Mouse (Mus musculus): ENCODE data around the gene Eif4a2. TPM values are rescaled to one million over a fixed set of nuclear protein-coding genes. Genes with fewer than 3 reads are reported as not detected.

Eif4a2 gene
- total and polyA plus RNA-seq, 3 experiments: 358 to 660 (median 475) TPM

- Histone ChIP-seq H3K9ac (ENCODE audit: insufficient read depth, low read depth) (no peak overlapping the region), H3K79me2 (replicated peaks; ENCODE audit: control insufficient read depth, extremely low read depth, insufficient read depth, poor library complexity, severe bottlenecking) (no peaks in the 10 kb centered on the region), H3K4me3 (replicated peaks in 1 of 3; ENCODE audit: low read depth in 2 of 3, low read length in 2 of 3, poor library complexity in 1 of 3) (no peak overlapping the region), H3K9me3 (replicated peaks; ENCODE audit: low read length) (no peaks in the 10 kb centered on the region), H3K27ac (ENCODE audit: insufficient read depth, low read depth) (no peak overlapping the region), H3K4me2 (ENCODE audit: insufficient read depth, low read depth, poor library complexity, severe bottlenecking) (peak overlapping the region; percentile 74), H3K36me3 (replicated peaks in 1 of 2; ENCODE audit: control insufficient read depth in 1 of 2, insufficient read depth in 1 of 2, low read length in 1 of 2) (no peaks in the 10 kb centered on the region), H3K4me1 (ENCODE audit: control insufficient read depth in 1 of 2, insufficient read depth in 2 of 2) (peaks cover 16 to 52% of the 10 kb centered on the region in 2 experiments; a peak in 3 of 4 replicates), H3K27me3 (replicated peaks) (peaks cover 3% of the 10 kb centered on the region)
- peak; percentile 71 for TF ChIP-seq MEF2A (IDR thresholded peaks at IDR 0.05; ENCODE audit: borderline replicate concordance, low read depth, low read length)
- no peak for TF ChIP-seq SIN3A (IDR thresholded peaks at IDR 0.05; ENCODE audit: low read length)
- peak; percentile 93 for TF ChIP-seq ZNF384 (IDR thresholded peaks at IDR 0.05; ENCODE audit: low read depth, low read length)
- peak; percentile 90 for TF ChIP-seq IRF4 (IDR thresholded peaks at IDR 0.05; ENCODE audit: low read depth, low read length)
- TF ChIP-seq EP300 (IDR thresholded peaks at IDR 0.05; ENCODE audit: low read length): peak; percentile 79
- TF ChIP-seq ETS1 (conservative IDR thresholded peaks at IDR 0.05; ENCODE audit: low read depth, low read length): peak; percentile 77
- no peak for TF ChIP-seq GABPA (IDR thresholded peaks at IDR 0.05; ENCODE audit: insufficient replicate concordance, low read depth, low read length)
- TF ChIP-seq SMC3 (IDR thresholded peaks at IDR 0.05; ENCODE audit: low read depth, low read length): no peak
- TF ChIP-seq MXI1 (IDR thresholded peaks at IDR 0.05; ENCODE audit: low read depth, low read length): peak; percentile 37; the same call in 1 of the 2 replicates
- TF ChIP-seq CHD1 (IDR thresholded peaks at IDR 0.05; ENCODE audit: low read depth, low read length): no peak
- no peak for TF ChIP-seq CTCF (conservative IDR thresholded peaks at IDR 0.05 in 1 of 2, IDR thresholded peaks at IDR 0.05 in 1 of 2; ENCODE audit: low read depth in 2 of 2, low read length in 2 of 2)
- no peak for TF ChIP-seq ZC3H11A (IDR thresholded peaks at IDR 0.05; ENCODE audit: low read depth, low read length)
- no peak; the same call in 1 of the 2 replicates for TF ChIP-seq JUND (conservative IDR thresholded peaks at IDR 0.05; ENCODE audit: low read depth, low read length)
- TF ChIP-seq KAT2A (IDR thresholded peaks at IDR 0.05; ENCODE audit: insufficient replicate concordance, low read length): no peak
- TF ChIP-seq BHLHE40 (IDR thresholded peaks at IDR 0.05; ENCODE audit: low read depth, low read length): peak; percentile 86
- peak; percentile 59; the same call in 1 of the 2 replicates for TF ChIP-seq MYC (IDR thresholded peaks at IDR 0.05; ENCODE audit: low read depth, low read length)
- TF ChIP-seq MAZ (IDR thresholded peaks at IDR 0.05; ENCODE audit: low read depth, low read length): 0 out of 2 replicates have a peak, but pooled peaks have one; percentile 31
- TF ChIP-seq RCOR1 (conservative IDR thresholded peaks at IDR 0.05; ENCODE audit: low read depth, low read length): 0 out of 2 replicates have a peak, but pooled peaks have one; percentile 50
- TF ChIP-seq ZMIZ1 (IDR thresholded peaks at IDR 0.05; ENCODE audit: low read depth, low read length): no peak
- TF ChIP-seq MAFK (IDR thresholded peaks at IDR 0.05; ENCODE audit: insufficient replicate concordance, low read length): peak; percentile 87; the same call in 1 of the 2 replicates
- no peak for TF ChIP-seq JUN (IDR thresholded peaks at IDR 0.05; ENCODE audit: insufficient read depth, low read depth, low read length)
- 0 out of 2 replicates have a peak, but pooled peaks have one; percentile 57 for TF ChIP-seq TCF12 (IDR thresholded peaks at IDR 0.05; ENCODE audit: low read depth, low read length)
- no peak for TF ChIP-seq USF1 (IDR thresholded peaks at IDR 0.05; ENCODE audit: low read depth, low read length)
- peak; percentile 94 for DNase-seq (ENCODE audit: extremely low read depth)
- in situ Hi-C loops (cut with MboI; ENCODE audit: low pct_ligation_motif_present, low pct_unique_long_range_greater_than_20kb, low sequenced_read_pairs) (loop anchor here (10.0 kb wide), 1 partner anchor 290 kb away; no protein-coding TSS in a partner anchor), dilution Hi-C loops (cut with MboI; ENCODE audit: extremely low pct_ligation_motif_present, extremely low pct_unique_long_range_greater_than_20kb, low sequenced_read_pairs) (no loop called here)
Measured at GRCm38 (mm10) chr16:23144326-23144725, 37.1 kb downstream of the Eif4a2 start.
